In genomic region chr9:113287397-113287796, GRCm38 (mm10) we compare ENCODE assay signal across 25 mouse cellular contexts.
DNase-seq lines count a peak whose midpoint lies in the region; ATAC-seq and TF ChIP-seq lines count a peak whose summit lies in the region.
"Had no signal": no experiment of that assay in that cellular context is flagged by ENCODE, and none has a peak within 500 bp of the region (broad histone marks: within the 10 kb centered on the region; RNA-seq: fewer than 3 reads in every experiment).

No protein-coding gene starts in this region.

- no peaks in the 10 kb centered on the region for H3K36me3 ChIP-seq in forebrain, embryonic 15.5 days
- H3K36me3 ChIP-seq in forebrain, embryonic 12.5 days (replicated peaks), result no peaks in the 10 kb centered on the region
- no peaks in the 10 kb centered on the region for H3K36me3 ChIP-seq in forebrain, postnatal 0 days (ENCODE audit: insufficient read depth)
- H3K36me3 ChIP-seq: embryonic facial prominence, embryonic 12.5 days; embryonic facial prominence, embryonic 15.5 days; heart, embryonic 12.5 days; heart, embryonic 15.5 days; hindbrain, embryonic 10.5 days; hindbrain, embryonic 13.5 days; intestine, embryonic 15.5 days had no signal

- DNase-seq in brain, adult 2 months (ENCODE audit: low read depth, low spot score), result peak; percentile 69
- DNase-seq in brain, embryonic 14.5 days (ENCODE audit: low read depth), result peak; percentile 50
- no peak for DNase-seq in forebrain, postnatal 0 days
- DNase-seq in right cerebral cortex, adult 18-20 months, result no peak
- DNase-seq: adrenal gland, adult 2 months; adrenal gland, postnatal 14 days; cerebellum, adult 18-20 months; cerebellum, adult 9-10 months; cerebellum, postnatal 14 days; gastrocnemius, postnatal 25 days; heart, adult 18-20 months; heart, postnatal 10 days; heart, postnatal 36 days; kidney, adult 11 months had no signal

- H3K4me2 ChIP-seq in forebrain, embryonic 15.5 days (replicated peaks), result no peak overlapping the region
- H3K4me2 ChIP-seq in forebrain, embryonic 12.5 days, result no peak overlapping the region
- no peak overlapping the region for H3K4me2 ChIP-seq in forebrain, postnatal 0 days (ENCODE audit: low read depth)
- H3K4me2 ChIP-seq: embryonic facial prominence, embryonic 12.5 days; embryonic facial prominence, embryonic 15.5 days; heart, embryonic 12.5 days; heart, embryonic 15.5 days; hindbrain, embryonic 13.5 days; intestine, embryonic 15.5 days had no signal

- no peaks in the 10 kb centered on the region for H3K4me1 ChIP-seq in forebrain, embryonic 15.5 days
- no peaks in the 10 kb centered on the region for H3K4me1 ChIP-seq in forebrain, embryonic 12.5 days
- H3K4me1 ChIP-seq in forebrain, postnatal 0 days (ENCODE audit: insufficient read depth), result no peaks in the 10 kb centered on the region
- H3K4me1 ChIP-seq: embryonic facial prominence, embryonic 12.5 days; embryonic facial prominence, embryonic 15.5 days; heart, embryonic 12.5 days; heart, embryonic 15.5 days; hindbrain, embryonic 10.5 days; hindbrain, embryonic 13.5 days; intestine, embryonic 15.5 days had no signal

- no peaks in the 10 kb centered on the region for H3K9me3 ChIP-seq in forebrain, embryonic 15.5 days
- H3K9me3 ChIP-seq in forebrain, embryonic 12.5 days, result no peaks in the 10 kb centered on the region
- no peaks in the 10 kb centered on the region for H3K9me3 ChIP-seq in forebrain, postnatal 0 days (ENCODE audit: low read length)
- H3K9me3 ChIP-seq: embryonic facial prominence, embryonic 12.5 days; embryonic facial prominence, embryonic 15.5 days; heart, embryonic 12.5 days; heart, embryonic 15.5 days; hindbrain, embryonic 10.5 days; hindbrain, embryonic 13.5 days; intestine, embryonic 15.5 days had no signal

- ATAC-seq in forebrain, embryonic 15.5 days (replicated peaks), result no peak
- ATAC-seq in forebrain, embryonic 12.5 days (ENCODE audit: low FRiP score), result no peak; the same call in 1 of the 2 replicates
- peak; percentile 20; the same call in 1 of the 2 replicates for ATAC-seq in forebrain, postnatal 0 days
- ATAC-seq: CD4-positive, CD25-positive, alpha-beta regulatory T cell, adult 4 months; hindbrain, embryonic 16.5 days; intestine, embryonic 15.5 days had no signal

- WGBS in forebrain, embryonic 15.5 days, result 23% methylated on average over 4 of the region's 4 CpGs
- WGBS in forebrain, embryonic 12.5 days, result 39% methylated on average over 4 of the region's 4 CpGs
- WGBS in forebrain, postnatal 0 days, result 18% methylated on average over 4 of the region's 4 CpGs

- H3K27me3 ChIP-seq in forebrain, embryonic 15.5 days, result no peaks in the 10 kb centered on the region
- no peaks in the 10 kb centered on the region for H3K27me3 ChIP-seq in forebrain, embryonic 12.5 days
- H3K27me3 ChIP-seq in forebrain, postnatal 0 days (ENCODE audit: insufficient read depth, low read length), result no peaks in the 10 kb centered on the region
- H3K27me3 ChIP-seq: embryonic facial prominence, embryonic 12.5 days; embryonic facial prominence, embryonic 15.5 days; heart, embryonic 12.5 days; heart, embryonic 15.5 days; hindbrain, embryonic 13.5 days; intestine, embryonic 15.5 days had no signal

- H3K27ac ChIP-seq in forebrain, embryonic 15.5 days (replicated peaks), result 0 out of 2 replicates have a peak overlapping the region, but pooled peaks have one; percentile 11
- H3K27ac ChIP-seq in forebrain, embryonic 12.5 days, result no peak overlapping the region
- H3K27ac ChIP-seq in forebrain, postnatal 0 days (ENCODE audit: low read depth, low read length), result no peak overlapping the region
- H3K27ac ChIP-seq: embryonic facial prominence, embryonic 12.5 days; embryonic facial prominence, embryonic 15.5 days; heart, embryonic 15.5 days; hindbrain, embryonic 10.5 days; hindbrain, embryonic 13.5 days; intestine, embryonic 15.5 days had no signal

- no peak overlapping the region for H3K9ac ChIP-seq in forebrain, embryonic 15.5 days (replicated peaks)
- H3K9ac ChIP-seq in forebrain, embryonic 12.5 days, result no peak overlapping the region
- no peak overlapping the region for H3K9ac ChIP-seq in forebrain, postnatal 0 days
- H3K9ac ChIP-seq: embryonic facial prominence, embryonic 12.5 days; embryonic facial prominence, embryonic 15.5 days; heart, embryonic 12.5 days; heart, embryonic 15.5 days; hindbrain, embryonic 13.5 days; intestine, embryonic 15.5 days had no signal

- TF ChIP-seq POLR2A in brain, embryonic 14.5 days (IDR thresholded peaks at IDR 0.05; ENCODE audit: borderline replicate concordance, extremely low read depth, insufficient read depth, insufficient read length, poor library complexity, severe bottlenecking), result no peak

- TF ChIP-seq CTCF in brain, embryonic 14.5 days (IDR thresholded peaks at IDR 0.05; ENCODE audit: borderline replicate concordance, extremely low read depth, insufficient read depth, insufficient read length), result no peak
- no peak for TF ChIP-seq CTCF in forebrain, postnatal 0 days (IDR thresholded peaks at IDR 0.05; ENCODE audit: low read depth)

- H3K4me3 ChIP-seq in forebrain, embryonic 15.5 days, result no peak overlapping the region
- no peak overlapping the region for H3K4me3 ChIP-seq in forebrain, embryonic 12.5 days (replicated peaks)
- H3K4me3 ChIP-seq in forebrain, postnatal 0 days (ENCODE audit: low read depth, low read length), result no peak overlapping the region
- H3K4me3 ChIP-seq: embryonic facial prominence, embryonic 12.5 days; embryonic facial prominence, embryonic 15.5 days; heart, embryonic 12.5 days; heart, embryonic 15.5 days; hindbrain, embryonic 10.5 days; hindbrain, embryonic 13.5 days; intestine, embryonic 15.5 days had no signal

Comparison
In these comparisons a context has a peak if more than half of its experiments do, and no peak if none do; other contexts are left out.
1. DNase-seq: peak in brain, adult 2 months (single experiment) and brain, embryonic 14.5 days (single experiment); none in forebrain, postnatal 0 days (single experiment) and right cerebral cortex, adult 18-20 months (single experiment).